Mouse (Mus musculus): ENCODE measurements at regions not wholly inside any gene's neighbourhood (a gene's known extent, or its start where the extent isn't known, plus 50 kb on each side); places are given as distances from the start of the nearest gene placed in this dataset.

DNA sequence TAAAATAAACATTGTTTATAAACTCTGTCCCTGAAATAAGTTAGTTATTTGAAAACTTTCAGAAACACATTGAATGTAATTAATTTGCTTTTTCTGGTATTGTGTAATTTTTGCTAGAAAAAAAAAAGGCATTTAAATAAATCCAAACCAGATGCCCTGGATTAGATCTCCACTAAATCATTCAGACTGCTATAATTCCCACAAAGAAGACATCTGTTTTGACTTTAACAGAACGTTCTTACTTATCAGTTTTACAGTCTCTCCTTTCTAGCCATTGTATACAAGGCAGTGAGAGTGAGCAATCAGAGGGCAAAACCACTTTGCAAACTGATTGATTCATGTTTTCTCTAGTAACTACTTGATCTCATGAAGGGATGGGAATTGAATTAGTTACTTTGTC is 478.8 kb downstream of the Slitrk6 start:
- H3K27me3 ChIP-seq (replicated peaks) = no peaks in the 10 kb centered on the region
- H3K9me3 ChIP-seq = no peaks in the 10 kb centered on the region
- no peaks in the 10 kb centered on the region for H3K4me1 ChIP-seq (replicated peaks)
- H3K36me3 ChIP-seq = no peaks in the 10 kb centered on the region
- no peak overlapping the region for H3K4me2 ChIP-seq (replicated peaks)
- H3K27ac ChIP-seq = no peak overlapping the region
- WGBS = 5% methylated on average over 1 of the region's 1 CpGs
- H3K4me3 ChIP-seq (replicated peaks) = no peak overlapping the region
- H3K9ac ChIP-seq = no peak overlapping the region
- 0 out of 2 replicates have a peak, but pooled peaks have one; percentile 51 for ATAC-seq

GRCm38 (mm10) chr14:110271270-110271669 is 483.7 kb downstream of the Slitrk6 start:
- Histone ChIP-seq H3K9me3 (no peaks in the 10 kb centered on the region), H3K4me3 (replicated peaks) (no peak overlapping the region), H3K36me3 (no peaks in the 10 kb centered on the region), H3K27ac (no peak overlapping the region), H3K9ac (no peak overlapping the region), H3K4me1 (replicated peaks) (no peaks in the 10 kb centered on the region), H3K27me3 (replicated peaks) (no peaks in the 10 kb centered on the region), H3K4me2 (replicated peaks) (no peak overlapping the region)
- WGBS = 86% methylated on average over 2 of the region's 2 CpGs
- no peak for ATAC-seq

DNA sequence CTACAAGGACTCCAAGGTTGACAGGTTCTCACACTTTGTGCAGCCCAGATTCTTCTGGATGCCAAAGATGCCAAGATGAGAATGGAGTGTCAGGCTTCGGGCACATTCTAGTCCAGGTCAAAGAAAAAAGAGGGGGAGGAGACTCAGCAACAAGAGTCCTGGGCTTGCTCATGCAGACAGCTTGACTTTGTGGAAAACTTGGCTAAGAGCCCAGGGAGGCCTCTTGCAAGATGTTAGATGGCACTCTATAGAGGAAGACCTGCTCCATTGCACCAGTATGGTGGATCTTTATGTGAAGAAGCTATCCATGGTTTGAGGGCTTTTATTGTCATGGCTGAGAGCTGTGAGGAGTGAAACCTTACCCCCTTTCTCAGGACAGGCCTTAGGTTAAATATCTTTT is 510.5 kb downstream of the Slitrk6 start:
- no peak overlapping the region for H3K9ac ChIP-seq
- 41% methylated on average over 1 of the region's 1 CpGs for WGBS
- no peak overlapping the region for H3K27ac ChIP-seq
- H3K4me3 ChIP-seq (replicated peaks) = no peak overlapping the region
- no peaks in the 10 kb centered on the region for H3K36me3 ChIP-seq
- H3K9me3 ChIP-seq = no peaks in the 10 kb centered on the region
- no peaks in the 10 kb centered on the region for H3K4me1 ChIP-seq (replicated peaks)
- H3K4me2 ChIP-seq (replicated peaks) = no peak overlapping the region
- ATAC-seq = no peak
- no peaks in the 10 kb centered on the region for H3K27me3 ChIP-seq (replicated peaks)

GRCm38 (mm10) chr14:110243549-110243948 is 511.4 kb downstream of the Slitrk6 start:
- Histone ChIP-seq H3K9ac (no peak overlapping the region), H3K27me3 (replicated peaks) (no peaks in the 10 kb centered on the region), H3K4me1 (replicated peaks) (no peaks in the 10 kb centered on the region), H3K27ac (no peak overlapping the region), H3K36me3 (no peaks in the 10 kb centered on the region), H3K4me3 (replicated peaks) (no peak overlapping the region), H3K9me3 (no peaks in the 10 kb centered on the region), H3K4me2 (replicated peaks) (no peak overlapping the region)
- 71% methylated on average over 2 of the region's 2 CpGs for WGBS
- ATAC-seq = no peak

- H3K4me1 ChIP-seq (replicated peaks) = no peaks in the 10 kb centered on the region
- H3K4me3 ChIP-seq (replicated peaks) = no peak overlapping the region
- no peak overlapping the region for H3K9ac ChIP-seq
- WGBS = 70% methylated on average over 2 of the region's 2 CpGs
- H3K27ac ChIP-seq = no peak overlapping the region
- H3K4me2 ChIP-seq (replicated peaks) = no peak overlapping the region
- H3K36me3 ChIP-seq = no peaks in the 10 kb centered on the region
- H3K27me3 ChIP-seq (replicated peaks) = no peaks in the 10 kb centered on the region
- ATAC-seq = no peak
- no peaks in the 10 kb centered on the region for H3K9me3 ChIP-seq
Observed at GRCm38 (mm10) chr14:110238800-110239199, 516.1 kb downstream of the Slitrk6 start.

DNA sequence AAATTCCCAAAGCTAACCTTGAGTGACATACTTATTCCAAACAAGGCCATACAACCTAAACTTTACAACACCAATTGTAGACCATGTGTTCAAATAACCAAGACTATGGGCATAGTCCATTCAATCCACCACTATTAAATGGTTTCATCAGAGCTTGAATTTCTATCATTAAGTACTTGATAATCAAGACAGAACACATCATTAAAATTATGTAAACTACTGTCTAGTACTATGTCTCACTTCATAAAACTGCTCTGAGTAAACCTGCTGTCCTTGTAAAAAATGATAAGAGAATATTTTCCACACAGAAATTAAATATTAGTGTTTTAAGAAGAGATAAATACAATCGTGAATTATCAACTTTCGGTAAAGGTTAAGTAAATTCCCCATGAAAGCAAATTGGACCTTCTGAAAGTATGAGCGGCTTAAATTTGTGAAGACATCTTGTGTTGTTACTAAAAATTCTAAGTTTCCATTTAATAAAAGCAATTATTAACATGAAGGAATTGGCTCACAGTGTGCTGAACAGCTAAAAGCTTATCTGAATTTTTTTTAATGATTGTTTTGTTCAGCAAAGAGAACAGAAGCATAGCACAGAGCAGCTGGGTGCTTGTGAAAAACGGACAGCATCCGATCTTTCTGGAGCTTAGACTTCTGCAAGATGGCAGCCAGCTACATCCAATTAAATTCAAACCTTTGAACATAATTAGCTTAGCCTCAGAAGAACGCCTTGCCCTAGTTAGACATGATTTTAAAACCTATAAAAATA is 530.1 kb downstream of the Slitrk6 start:
- no peaks in the 10 kb centered on the region for H3K9me3 ChIP-seq
- H3K27ac ChIP-seq = no peak overlapping the region
- 63% methylated on average over 6 of the region's 6 CpGs for WGBS

DNA sequence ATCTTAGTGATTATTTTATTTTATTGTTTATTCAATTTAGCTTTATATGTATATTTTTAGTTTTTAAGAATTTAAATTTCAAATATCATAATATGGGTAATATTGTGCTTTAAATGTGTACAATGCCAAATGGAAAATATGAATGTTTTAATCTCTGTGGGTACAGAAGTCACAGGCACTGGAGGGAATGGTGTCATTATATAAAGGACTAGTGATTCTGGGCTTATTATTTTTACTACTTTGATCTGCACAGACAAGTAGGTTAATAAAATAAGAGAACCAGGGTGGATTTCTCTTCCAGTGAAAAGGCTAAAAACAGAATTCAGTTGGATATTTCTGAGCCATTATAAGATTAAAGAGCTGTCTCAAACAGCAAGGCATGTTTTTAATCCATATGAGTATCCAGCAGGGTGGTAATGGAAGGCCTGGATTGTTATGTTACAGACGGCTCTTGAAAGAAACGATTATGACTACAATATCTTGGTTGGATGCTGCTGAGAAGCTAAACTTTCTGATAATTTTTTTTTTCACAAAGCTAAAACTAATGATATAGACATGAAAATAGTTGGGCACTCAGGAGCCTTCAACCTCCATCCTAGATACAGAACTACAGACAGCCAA is 563.9 kb downstream of the Slitrk6 start:
- Histone ChIP-seq H3K4me1 (replicated peaks) (no peaks in the 10 kb centered on the region), H3K9ac (no peak overlapping the region), H3K4me3 (replicated peaks) (no peak overlapping the region), H3K4me2 (replicated peaks) (no peak overlapping the region), H3K36me3 (no peaks in the 10 kb centered on the region), H3K27ac (no peak overlapping the region), H3K27me3 (replicated peaks) (no peaks in the 10 kb centered on the region), H3K9me3 (no peaks in the 10 kb centered on the region)
- 88% methylated on average over 2 of the region's 2 CpGs for WGBS
- ATAC-seq = no peak

More for the DNA sequence above, 530.1 kb downstream of the Slitrk6 start:
- Histone ChIP-seq H3K4me3 (replicated peaks) (no peak overlapping the region), H3K9ac (no peak overlapping the region), H3K4me2 (replicated peaks) (no peak overlapping the region), H3K4me1 (replicated peaks) (no peaks in the 10 kb centered on the region), H3K36me3 (no peaks in the 10 kb centered on the region), H3K27me3 (replicated peaks) (no peaks in the 10 kb centered on the region)
- ATAC-seq = no peak

- H3K9ac ChIP-seq = no peak overlapping the region
- no peak overlapping the region for H3K4me3 ChIP-seq (replicated peaks)
- no peak overlapping the region for H3K4me2 ChIP-seq (replicated peaks)
- no peaks in the 10 kb centered on the region for H3K4me1 ChIP-seq (replicated peaks)
- H3K36me3 ChIP-seq = no peaks in the 10 kb centered on the region
- no peaks in the 10 kb centered on the region for H3K9me3 ChIP-seq
- no peak overlapping the region for H3K27ac ChIP-seq
- 68% methylated on average over 3 of the region's 3 CpGs for WGBS
- ATAC-seq = no peak
- no peaks in the 10 kb centered on the region for H3K27me3 ChIP-seq (replicated peaks)
Observed at GRCm38 (mm10) chr14:110190471-110190870, 564.5 kb downstream of the Slitrk6 start.

- no peaks in the 10 kb centered on the region for H3K4me1 ChIP-seq (replicated peaks)
- ATAC-seq = no peak
Observed at GRCm38 (mm10) chr14:110179166-110179565, 575.8 kb downstream of the Slitrk6 start.

DNA sequence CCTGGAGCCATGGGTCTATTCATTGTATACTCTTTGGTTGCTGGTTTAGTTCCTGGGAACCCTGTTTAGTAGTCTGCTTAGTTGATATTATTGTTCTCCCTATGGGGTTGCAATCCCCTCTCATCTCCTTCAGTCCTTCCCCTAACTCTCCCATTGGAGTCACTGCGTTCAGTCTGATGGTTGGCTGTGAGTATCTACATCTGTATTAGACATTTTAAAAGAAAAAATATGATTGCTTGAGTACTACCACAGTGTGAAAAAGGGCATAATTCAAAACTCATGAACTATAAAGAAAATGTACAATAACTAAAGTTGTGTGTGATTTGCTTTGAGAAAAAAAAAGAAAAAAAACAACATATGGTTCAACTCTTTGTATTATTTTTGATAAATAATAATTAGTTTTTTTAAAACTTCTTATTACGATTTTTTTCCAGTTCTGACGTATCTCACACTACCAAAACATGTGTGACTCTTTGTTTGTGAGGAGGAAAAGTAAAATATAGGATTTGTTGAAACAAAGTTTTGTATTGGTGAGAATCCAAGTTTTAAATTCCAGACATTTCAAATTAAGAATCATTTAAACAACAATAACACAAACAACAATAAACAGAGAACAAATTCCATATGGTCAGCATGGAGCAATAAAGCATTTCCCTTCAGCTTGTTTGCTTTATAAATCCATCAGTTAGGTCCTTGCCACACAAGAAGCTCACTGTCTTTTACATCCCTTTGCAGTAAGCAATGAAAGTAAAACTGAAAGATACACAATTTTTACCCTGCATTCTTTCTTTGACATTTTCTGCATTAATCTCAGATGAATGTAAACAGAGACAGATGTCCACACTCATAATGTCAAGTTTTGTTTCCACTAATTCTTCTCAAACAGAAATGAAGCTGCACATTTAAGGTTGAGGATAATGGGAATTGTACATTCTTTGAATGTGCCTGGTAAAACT is 583.5 kb downstream of the Slitrk6 start:
- no peak overlapping the region for H3K9ac ChIP-seq
- H3K27me3 ChIP-seq (replicated peaks) = no peaks in the 10 kb centered on the region
- no peak overlapping the region for H3K4me2 ChIP-seq (replicated peaks)
- no peaks in the 10 kb centered on the region for H3K9me3 ChIP-seq
- no peaks in the 10 kb centered on the region for H3K36me3 ChIP-seq
- WGBS = 50% methylated on average over 3 of the region's 3 CpGs
- ATAC-seq = peak; percentile 66
- H3K4me3 ChIP-seq (replicated peaks) = no peak overlapping the region
- H3K4me1 ChIP-seq (replicated peaks) = no peaks in the 10 kb centered on the region
- peak overlapping the region; percentile 29; the same call in 1 of the 2 replicates for H3K27ac ChIP-seq

More at GRCm38 (mm10) chr14:110179166-110179565, 575.8 kb downstream of the Slitrk6 start:
- Histone ChIP-seq H3K4me3 (replicated peaks) (no peak overlapping the region), H3K27ac (no peak overlapping the region), H3K9ac (no peak overlapping the region), H3K4me2 (replicated peaks) (no peak overlapping the region), H3K36me3 (no peaks in the 10 kb centered on the region), H3K27me3 (replicated peaks) (no peaks in the 10 kb centered on the region), H3K9me3 (no peaks in the 10 kb centered on the region)

GRCm38 (mm10) chr14:110168632-110169031 is 586.3 kb downstream of the Slitrk6 start:
- whole genome bisulfite sequencing = 45% methylated on average over 5 of the region's 5 CpGs

GRCm38 (mm10) chr14:110128265-110128664 is 626.7 kb downstream of the Slitrk6 start:
- peak; percentile 45; the same call in 1 of the 2 replicates for ATAC-seq
- H3K9me3 ChIP-seq = no peaks in the 10 kb centered on the region
- H3K4me1 ChIP-seq (replicated peaks) = no peaks in the 10 kb centered on the region
- H3K4me2 ChIP-seq (replicated peaks) = no peak overlapping the region
- H3K36me3 ChIP-seq = no peaks in the 10 kb centered on the region
- no peak overlapping the region for H3K9ac ChIP-seq
- H3K27ac ChIP-seq = no peak overlapping the region
- no peak overlapping the region for H3K4me3 ChIP-seq (replicated peaks)
- WGBS = 45% methylated on average over 5 of the region's 5 CpGs
- no peaks in the 10 kb centered on the region for H3K27me3 ChIP-seq (replicated peaks)

More at GRCm38 (mm10) chr14:110168632-110169031, 586.3 kb downstream of the Slitrk6 start:
- Histone ChIP-seq H3K4me2 (replicated peaks) (no peak overlapping the region), H3K36me3 (no peaks in the 10 kb centered on the region), H3K27ac (no peak overlapping the region), H3K4me1 (replicated peaks) (no peaks in the 10 kb centered on the region), H3K4me3 (replicated peaks) (no peak overlapping the region), H3K9ac (no peak overlapping the region), H3K27me3 (replicated peaks) (no peaks in the 10 kb centered on the region), H3K9me3 (no peaks in the 10 kb centered on the region)
- ATAC-seq = no peak
